Mouse (Mus musculus) hindbrain, postnatal 0 days (tissue): Measurements from ENCODE around the gene Nhsl1. TPM values are rescaled to one million over a fixed set of nuclear protein-coding genes. Genes with fewer than 3 reads are reported as not detected.

ENCODE experiments used
- ATAC-seq: fragments of 200-750 bp; cut with Nextera tagmentation; 2 replicates; pipeline ENCODE4 v1.8.0; 2017; ENCODE audit warnings: mild to moderate bottlenecking, moderate TSS enrichment, moderate library complexity
- DNase-seq: peaks from one replicate; pipeline ENCODE4 v3.0.0-alpha.2; 2015; ENCODE audit warnings: low spot score
- H3K27ac ChIP-seq: fragments of 300-500 bp; sonication (generic); 2 replicates; pipeline ENCODE4 v1.5.1; 2014; ENCODE audit warnings: mild to moderate bottlenecking
- H3K27me3 ChIP-seq: fragments of 300-500 bp; sonication (generic); 2 replicates; pipeline ENCODE4 v1.6.1; 2014; ENCODE audit warnings: low read length, mixed read lengths; ENCODE audit not compliant: insufficient read depth
- H3K36me3 ChIP-seq: fragments of 300-500 bp; sonication (generic); 2 replicates; pipeline ENCODE4 v1.6.1; 2014; ENCODE audit warnings: low read length, mixed read lengths; ENCODE audit not compliant: insufficient read depth
- H3K4me1 ChIP-seq: fragments of 300-500 bp; sonication (generic); 2 replicates; pipeline ENCODE4 v1.6.1; 2014; ENCODE audit warnings: antibody characterized with exemption, low read length, mixed read lengths; ENCODE audit not compliant: insufficient read depth
- H3K4me2 ChIP-seq: fragments of 300-500 bp; sonication (generic); 2 replicates; pipeline ENCODE4 v1.6.1; 2014; ENCODE audit warnings: low read depth, mild to moderate bottlenecking, low read length, moderate library complexity, mixed read lengths
- H3K4me3 ChIP-seq: fragments of 300-500 bp; sonication (generic); 2 replicates; pipeline ENCODE4 v1.5.1; 2014; ENCODE audit warnings: low read length
- H3K9ac ChIP-seq: fragments of 300-500 bp; sonication (generic); replicated peaks from 2 replicates; pipeline ENCODE4 v1.6.1; 2014; ENCODE audit warnings: mild to moderate bottlenecking, low read length, moderate library complexity, mixed read lengths
- H3K9me3 ChIP-seq: fragments of 300-500 bp; sonication (generic); 2 replicates; pipeline ENCODE4 v1.6.1; 2016; ENCODE audit warnings: low read length, mixed read lengths
- CTCF ChIP-seq: IDR thresholded peaks from 2 replicates; pipeline ENCODE4 v1.5.1; 2016; ENCODE audit warnings: antibody characterized with exemption, control low read depth, low read depth
- WGBS: fragments of 180-500 bp; shearing (Covaris S2); extraction: QIAGEN DNeasy Blood & Tissue Kit; methylation state at CpG from one replicate; pipeline ENCODE4 v1.1.7; 2014; 5-methylcytosine and 5-hydroxymethylcytosine counted together
- polyA plus RNA-seq: library from polyadenylated mRNA; unstranded; fragments of >200 nt; fragmentation: Nextera tagmentation; extraction: Ambion mirVana; gene quantifications from 2 replicates; pipeline ENCODE4 v1.2.1, GENCODE M21; 2015
- total RNA-seq: library from RNA; depleted of rRNA; stranded (reverse); fragments of >200 nt; gene quantifications from 2 replicates; pipeline ENCODE4 v1.2.3, GENCODE M21; 2014

The Nhsl1 gene
- total and polyA plus RNA-seq, 2 experiments from 2014 or later = 11.9 to 29.6 TPM

GRCm38 (mm10) chr10:18375301-18375700, 56.5 kb downstream of the Nhsl1 start:
- Histone ChIP-seq H3K4me2 (no peak overlapping the region), H3K4me1 (peaks cover 12% of the 10 kb centered on the region; the same call in 1 of the 2 replicates), H3K9me3 (no peaks in the 10 kb centered on the region), H3K4me3 (no peak overlapping the region), H3K27me3 (no peaks in the 10 kb centered on the region), H3K9ac (no peak overlapping the region), H3K36me3 (no peaks in the 10 kb centered on the region), H3K27ac (peak overlapping the region; percentile 43; the same call in 1 of the 2 replicates)
- 34% methylated on average over 3 of the region's 3 CpGs for WGBS
- ATAC-seq (peak; percentile 46), DNase-seq (peak; percentile 57)
- no peak for TF ChIP-seq CTCF

DNA sequence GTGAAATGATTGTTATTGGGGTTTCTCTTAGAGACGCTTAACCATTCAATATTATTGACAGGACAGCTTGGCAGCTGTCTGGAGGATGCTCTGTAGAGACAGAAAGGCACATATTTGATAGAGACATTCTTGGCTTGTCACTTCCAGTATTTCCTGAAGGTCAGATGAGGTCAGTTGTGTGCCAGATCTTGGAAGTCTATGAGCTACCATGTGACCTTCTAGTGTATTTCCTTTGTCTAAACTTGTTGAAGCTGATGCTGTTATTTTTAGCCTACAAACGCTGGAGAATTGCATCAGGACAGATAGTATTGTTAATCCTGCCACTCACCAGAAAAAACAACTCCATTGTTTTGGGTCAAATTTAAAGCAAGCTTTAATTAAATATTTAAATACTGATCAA, 66.0 kb downstream of the Nhsl1 start:
- H3K4me1 ChIP-seq = 0 out of 2 replicates have a peak, but pooled peaks cover 4% of the 10 kb centered on the region
- no peak overlapping the region for H3K9ac ChIP-seq
- 56% methylated on average over 2 of the region's 2 CpGs for WGBS
- H3K4me2 ChIP-seq = no peak overlapping the region
- H3K9me3 ChIP-seq = no peaks in the 10 kb centered on the region
- H3K4me3 ChIP-seq = no peak overlapping the region
- H3K27me3 ChIP-seq = no peaks in the 10 kb centered on the region
- no peak for TF ChIP-seq CTCF
- ATAC-seq (no peak), DNase-seq (no peak)
- no peaks in the 10 kb centered on the region for H3K36me3 ChIP-seq
- no peak overlapping the region for H3K27ac ChIP-seq

- Histone ChIP-seq H3K9me3 (no peaks in the 10 kb centered on the region), H3K4me2 (no peak overlapping the region), H3K27ac (no peak overlapping the region), H3K9ac (no peak overlapping the region), H3K4me3 (no peak overlapping the region), H3K36me3 (no peaks in the 10 kb centered on the region), H3K4me1 (0 out of 2 replicates have a peak, but pooled peaks cover 4% of the 10 kb centered on the region), H3K27me3 (no peaks in the 10 kb centered on the region)
- DNase-seq = peak; percentile 62
- no peak for ATAC-seq
- 42% methylated on average over 7 of the region's 7 CpGs for WGBS
- TF ChIP-seq CTCF = no peak
Measured at GRCm38 (mm10) chr10:18386224-18386623, 67.4 kb downstream of the Nhsl1 start.

GRCm38 (mm10) chr10:18388784-18389575, 70.2 kb downstream of the Nhsl1 start:
- H3K36me3 ChIP-seq = no peaks in the 10 kb centered on the region
- H3K9me3 ChIP-seq = no peaks in the 10 kb centered on the region
- 0 out of 2 replicates have a peak, but pooled peaks cover 4% of the 10 kb centered on the region for H3K4me1 ChIP-seq
- ATAC-seq (peak; percentile 79), DNase-seq (peak; percentile 94)
- TF ChIP-seq CTCF = peak; percentile 86
- no peak overlapping the region for H3K9ac ChIP-seq
- peak overlapping the region; percentile 58; the same call in 1 of the 2 replicates for H3K27ac ChIP-seq
- 17% methylated on average over 10 of the region's 10 CpGs for WGBS
- peak overlapping the region; percentile 40 for H3K4me2 ChIP-seq
- H3K4me3 ChIP-seq = peak overlapping the region; percentile 0; the same call in 1 of the 2 replicates
- no peaks in the 10 kb centered on the region for H3K27me3 ChIP-seq

GRCm38 (mm10) chr10:18390004-18390403, 71.2 kb downstream of the Nhsl1 start:
- 70% methylated on average over 15 of the region's 15 CpGs for WGBS
- Histone ChIP-seq H3K36me3 (no peaks in the 10 kb centered on the region), H3K27me3 (no peaks in the 10 kb centered on the region), H3K4me2 (0 out of 2 replicates have a peak overlapping the region, but pooled peaks have one; percentile 40), H3K9me3 (no peaks in the 10 kb centered on the region), H3K4me3 (no peak overlapping the region), H3K27ac (peak overlapping the region; percentile 58), H3K4me1 (0 out of 2 replicates have a peak, but pooled peaks cover 4% of the 10 kb centered on the region), H3K9ac (no peak overlapping the region)
- TF ChIP-seq CTCF = no peak
- no peak for ATAC-seq
- DNase-seq = no peak

DNA sequence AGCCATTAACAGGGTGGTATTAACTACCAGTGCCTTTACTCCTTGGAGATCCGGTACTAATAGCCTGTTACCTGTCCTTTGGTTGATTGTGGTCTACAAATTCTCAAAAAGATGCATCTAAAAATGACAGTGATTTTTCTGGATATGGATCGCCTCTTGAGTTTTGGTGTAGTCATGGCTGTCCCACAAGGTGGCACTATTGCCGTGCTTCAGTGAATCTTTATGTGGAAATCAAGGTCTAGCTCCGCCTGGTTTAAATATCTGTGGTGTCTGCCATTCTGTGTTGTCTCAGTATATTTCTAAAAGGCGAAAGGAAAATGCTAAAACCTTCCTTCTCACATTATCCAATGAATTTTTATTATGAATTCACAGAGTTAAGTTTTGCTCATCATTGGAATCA, 72.8 kb downstream of the Nhsl1 start:
- no peak overlapping the region for H3K4me2 ChIP-seq
- no peak for ATAC-seq
- H3K9me3 ChIP-seq = no peaks in the 10 kb centered on the region
- peak; percentile 85 for DNase-seq
- H3K4me3 ChIP-seq = no peak overlapping the region
- H3K9ac ChIP-seq = no peak overlapping the region
- H3K4me1 ChIP-seq = 0 out of 2 replicates have a peak, but pooled peaks cover 4% of the 10 kb centered on the region
- no peaks in the 10 kb centered on the region for H3K27me3 ChIP-seq
- H3K36me3 ChIP-seq = no peaks in the 10 kb centered on the region
- TF ChIP-seq CTCF = peak; percentile 84
- H3K27ac ChIP-seq = no peak overlapping the region
- WGBS = 32% methylated on average over 5 of the region's 5 CpGs

GRCm38 (mm10) chr10:18392268-18392667, 73.5 kb downstream of the Nhsl1 start:
- no peaks in the 10 kb centered on the region for H3K27me3 ChIP-seq
- ATAC-seq = no peak
- no peak overlapping the region for H3K27ac ChIP-seq
- TF ChIP-seq CTCF = no peak
- DNase-seq = no peak
- WGBS = 75% methylated on average over 6 of the region's 6 CpGs
- H3K36me3 ChIP-seq = no peaks in the 10 kb centered on the region
- no peak overlapping the region; the same call in 1 of the 2 replicates for H3K4me2 ChIP-seq
- H3K4me3 ChIP-seq = no peak overlapping the region
- no peak overlapping the region for H3K9ac ChIP-seq
- 0 out of 2 replicates have a peak, but pooled peaks cover 4% of the 10 kb centered on the region for H3K4me1 ChIP-seq
- no peaks in the 10 kb centered on the region for H3K9me3 ChIP-seq
